Mouse (Mus musculus): ENCODE results near the gene Foxf2.
A peak's percentile ranks its signal among the peaks of the same experiment; 100 is the strongest.

Gene Foxf2

GRCm38 (mm10) chr13:31626183-31626801, 676 bp downstream of the Foxf2 start:
- peak; percentile 20 for DNase-seq

- no peak for DNase-seq
Measured at GRCm38 (mm10) chr13:31626991-31627625, 1.5 kb downstream of the Foxf2 start.

GRCm38 (mm10) chr13:31627864-31628690, 2.5 kb downstream of the Foxf2 start:
- DNase-seq, result no peak

- no peak for DNase-seq
Measured at GRCm38 (mm10) chr13:31628691-31629180, 3.1 kb downstream of the Foxf2 start.

- peak; percentile 26 for DNase-seq
Measured at GRCm38 (mm10) chr13:31629321-31629851, 3.8 kb downstream of the Foxf2 start.

- no peak for DNase-seq
Measured at GRCm38 (mm10) chr13:31630051-31630450, 4.4 kb downstream of the Foxf2 start.

GRCm38 (mm10) chr13:31630551-31630950, 4.9 kb downstream of the Foxf2 start:
- DNase-seq, result peak; percentile 28

- DNase-seq, result peak; percentile 18
Measured at GRCm38 (mm10) chr13:31631291-31631690, 5.7 kb downstream of the Foxf2 start.

- DNase-seq, result peak; percentile 92
Measured at GRCm38 (mm10) chr13:31632450-31632849, 6.8 kb downstream of the Foxf2 start.

- no peak for DNase-seq
Measured at GRCm38 (mm10) chr13:31633259-31633658, 7.6 kb downstream of the Foxf2 start.

- peak; percentile 51 for DNase-seq
Measured at GRCm38 (mm10) chr13:31635546-31635945, 9.9 kb downstream of the Foxf2 start.

GRCm38 (mm10) chr13:31641517-31641916, 15.9 kb downstream of the Foxf2 start:
- no peak for DNase-seq

- no peak for DNase-seq
Measured at GRCm38 (mm10) chr13:31652131-31652745, 26.6 kb downstream of the Foxf2 start.

- peak; percentile 22 for DNase-seq
Measured at GRCm38 (mm10) chr13:31656249-31656648, 30.6 kb downstream of the Foxf2 start.

GRCm38 (mm10) chr13:31658212-31658611, 32.6 kb downstream of the Foxf2 start:
- no peak for DNase-seq

- DNase-seq, result peak; percentile 88
Measured at GRCm38 (mm10) chr13:31658963-31659362, 33.3 kb downstream of the Foxf2 start.

- DNase-seq, result no peak
Measured at GRCm38 (mm10) chr13:31661211-31661610, 35.6 kb downstream of the Foxf2 start.

GRCm38 (mm10) chr13:31665376-31665775, 39.8 kb downstream of the Foxf2 start:
- DNase-seq, result no peak

GRCm38 (mm10) chr13:31667919-31668524, 42.4 kb downstream of the Foxf2 start:
- peak; percentile 19 for DNase-seq

- DNase-seq, result no peak
Measured at GRCm38 (mm10) chr13:31672093-31672492, 46.5 kb downstream of the Foxf2 start.

All from lung, postnatal 10 days (tissue).